Mouse (Mus musculus) embryonic facial prominence, embryonic 11.5 days (tissue): Measurements from ENCODE around the gene Lamp1. TPM values are rescaled to one million over a fixed set of nuclear protein-coding genes. Genes with fewer than 3 reads are reported as not detected.

Experiments
- ATAC-seq: fragments of 200-750 bp; cut with Nextera tagmentation; replicated peaks from 2 replicates; pipeline ENCODE4 v1.8.0; 2017; ENCODE audit warnings: low read depth; ENCODE audit not compliant: insufficient number of reproducible peaks, low FRiP score, low TSS enrichment
- DNase-seq: peaks from one replicate; pipeline ENCODE4 v3.0.0-alpha.2; 2015; ENCODE audit warnings: low spot score
- H3K27ac ChIP-seq: fragments of 300-500 bp; sonication (generic); replicated peaks from 2 replicates; pipeline ENCODE4 v1.5.1; 2014; ENCODE audit warnings: mild to moderate bottlenecking, low read depth, low read length, control low read depth
- H3K27me3 ChIP-seq: fragments of 300-500 bp; sonication (generic); 2 replicates; pipeline ENCODE4 v1.6.1; 2014; ENCODE audit warnings: mild to moderate bottlenecking, low read length, moderate library complexity, mixed read lengths; ENCODE audit not compliant: control insufficient read depth, insufficient read depth
- H3K36me3 ChIP-seq: fragments of 300-500 bp; sonication (generic); replicated peaks from 2 replicates; pipeline ENCODE4 v1.6.1; 2014; ENCODE audit warnings: low read depth, mild to moderate bottlenecking, low read length, moderate library complexity, mixed read lengths; ENCODE audit not compliant: control insufficient read depth, insufficient read depth
- H3K4me1 ChIP-seq: fragments of 300-500 bp; sonication (generic); 2 replicates; pipeline ENCODE4 v1.6.1; 2014; ENCODE audit warnings: low read length, mixed read lengths; ENCODE audit not compliant: control insufficient read depth, insufficient read depth
- H3K4me2 ChIP-seq: fragments of 300-500 bp; sonication (generic); 2 replicates; pipeline ENCODE4 v1.6.1; 2014; ENCODE audit warnings: low read depth, mild to moderate bottlenecking, control low read depth, low read length, moderate library complexity
- H3K4me3 ChIP-seq: fragments of 300-500 bp; sonication (generic); 2 replicates; pipeline ENCODE4 v1.5.1; 2014; ENCODE audit warnings: low read depth, low read length, control low read depth
- H3K9ac ChIP-seq: fragments of 300-500 bp; sonication (generic); replicated peaks from 2 replicates; pipeline ENCODE4 v1.6.1; 2014; ENCODE audit warnings: mild to moderate bottlenecking, control low read depth, low read length
- H3K9me3 ChIP-seq: fragments of 300-500 bp; sonication (generic); replicated peaks from 2 replicates; pipeline ENCODE4 v1.6.1; 2016; ENCODE audit warnings: mild to moderate bottlenecking, low read length, inconsistent platforms, mixed read lengths; ENCODE audit not compliant: control insufficient read depth
- WGBS: fragments of 180-500 bp; shearing (Covaris S2); extraction: QIAGEN DNeasy Blood & Tissue Kit; methylation state at CpG from one replicate; pipeline ENCODE4 v1.1.7; 2014; 5-methylcytosine and 5-hydroxymethylcytosine counted together
- polyA plus RNA-seq: library from polyadenylated mRNA; unstranded; fragments of >200 nt; fragmentation: Nextera tagmentation; extraction: Ambion mirVana; gene quantifications from 2 replicates; pipeline ENCODE4 v1.2.1, GENCODE M21; 2014

Gene Lamp1
- polyA plus RNA-seq, 1 experiment from 2014 or later: 264 TPM

- DNase-seq: no peak
- Histone ChIP-seq H3K9me3 (no peaks in the 10 kb centered on the region), H3K27me3 (no peaks in the 10 kb centered on the region), H3K4me2 (no peak overlapping the region), H3K9ac (no peak overlapping the region), H3K27ac (no peak overlapping the region), H3K4me1 (no peaks in the 10 kb centered on the region), H3K4me3 (no peak overlapping the region), H3K36me3 (no peaks in the 10 kb centered on the region; the same call in 1 of the 2 replicates)
- WGBS: 94% methylated on average over 1 of the region's 1 CpGs
- no peak for ATAC-seq
These were observed 29.9 kb downstream of the Lamp1 start for GRCm38 (mm10) chr8:13188857-13189256.

GRCm38 (mm10) chr8:13190235-13190634 lies 31.3 kb downstream of the Lamp1 start:
- Histone ChIP-seq H3K9me3 (no peaks in the 10 kb centered on the region), H3K4me1 (no peaks in the 10 kb centered on the region; the same call in 1 of the 2 replicates), H3K9ac (no peak overlapping the region), H3K27me3 (no peaks in the 10 kb centered on the region), H3K4me2 (no peak overlapping the region), H3K27ac (no peak overlapping the region), H3K4me3 (no peak overlapping the region), H3K36me3 (no peaks in the 10 kb centered on the region; the same call in 1 of the 2 replicates)
- ATAC-seq (no peak), DNase-seq (no peak)
- WGBS: 88% methylated on average over 8 of the region's 8 CpGs

- no peak overlapping the region for H3K4me2 ChIP-seq
- H3K4me1 ChIP-seq: no peaks in the 10 kb centered on the region; the same call in 1 of the 2 replicates
- ATAC-seq (no peak), DNase-seq (peak; percentile 6)
- H3K27ac ChIP-seq: no peak overlapping the region
- H3K9ac ChIP-seq: peak overlapping the region; percentile 13; the same call in 1 of the 2 replicates
- no peak overlapping the region for H3K4me3 ChIP-seq
- 40% methylated on average over 10 of the region's 10 CpGs for WGBS
- H3K9me3 ChIP-seq: no peaks in the 10 kb centered on the region
- H3K27me3 ChIP-seq: peaks cover 6% of the 10 kb centered on the region
- H3K36me3 ChIP-seq: no peaks in the 10 kb centered on the region
These were observed 35.9 kb downstream of the Lamp1 start for GRCm38 (mm10) chr8:13194818-13195217.

- Histone ChIP-seq H3K9ac (no peak overlapping the region), H3K27ac (no peak overlapping the region), H3K27me3 (peaks cover 23% of the 10 kb centered on the region), H3K36me3 (no peaks in the 10 kb centered on the region), H3K4me2 (no peak overlapping the region), H3K9me3 (no peaks in the 10 kb centered on the region), H3K4me3 (no peak overlapping the region), H3K4me1 (no peaks in the 10 kb centered on the region; the same call in 1 of the 2 replicates)
- ATAC-seq: no peak
- WGBS: 79% methylated on average over 5 of the region's 5 CpGs
- DNase-seq: no peak
These were observed 38.5 kb downstream of the Lamp1 start for GRCm38 (mm10) chr8:13197493-13197892.

GRCm38 (mm10) chr8:13199385-13200061 lies 40.6 kb downstream of the Lamp1 start:
- H3K9ac ChIP-seq: no peak overlapping the region; the same call in 1 of the 2 replicates
- H3K27me3 ChIP-seq: peaks cover 27% of the 10 kb centered on the region
- no peaks in the 10 kb centered on the region; the same call in 1 of the 2 replicates for H3K4me1 ChIP-seq
- H3K4me3 ChIP-seq: peak overlapping the region; percentile 81
- DNase-seq: no peak
- no peaks in the 10 kb centered on the region for H3K9me3 ChIP-seq
- WGBS: 23% methylated on average over 14 of the region's 14 CpGs
- no peak overlapping the region for H3K27ac ChIP-seq
- 0 out of 2 replicates have a peak, but pooled peaks have one; percentile 40 for ATAC-seq
- peak overlapping the region; percentile 89 for H3K4me2 ChIP-seq
- no peaks in the 10 kb centered on the region for H3K36me3 ChIP-seq

- WGBS: under 1% methylated on average over 55 of the region's 58 CpGs
- peaks cover 27% of the 10 kb centered on the region for H3K27me3 ChIP-seq
These were observed 41.5 kb downstream of the Lamp1 start, which contains the start of gene Grtp1 for GRCm38 (mm10) chr8:13200301-13201012. Gene Grtp1, minus strand, starts transcription at chr8:13200620.

GRCm38 (mm10) chr8:13201013-13201334 lies 42.0 kb downstream of the Lamp1 start:
- Histone ChIP-seq H3K4me1 (no peaks in the 10 kb centered on the region), H3K9ac (no peak overlapping the region), H3K4me2 (peak overlapping the region; percentile 89), H3K36me3 (no peaks in the 10 kb centered on the region), H3K4me3 (peak overlapping the region; percentile 81), H3K27ac (no peak overlapping the region), H3K27me3 (peaks cover 27% of the 10 kb centered on the region), H3K9me3 (no peaks in the 10 kb centered on the region)
- WGBS: 1% methylated on average over 18 of the region's 18 CpGs
- DNase-seq (no peak), ATAC-seq (no peak)

More at GRCm38 (mm10) chr8:13200301-13201012, 41.5 kb downstream of the Lamp1 start, which contains the start of gene Grtp1:
- DNase-seq (peak; percentile 64), ATAC-seq (peak; percentile 58)
- no peak within 1 kb of the TSS for H3K27ac ChIP-seq
- peak within 1 kb of the TSS; percentile 65 for H3K9ac ChIP-seq
- no peaks in the 10 kb centered on the region for H3K36me3 ChIP-seq
- H3K4me1 ChIP-seq: no peaks in the 10 kb centered on the region
- peak within 1 kb of the TSS; percentile 89 for H3K4me2 ChIP-seq
- H3K9me3 ChIP-seq: no peaks in the 10 kb centered on the region
- peak within 1 kb of the TSS; percentile 81 for H3K4me3 ChIP-seq

GRCm38 (mm10) chr8:13202041-13202440 lies 43.1 kb downstream of the Lamp1 start:
- DNase-seq: no peak
- no peak for ATAC-seq
- Histone ChIP-seq H3K9ac (no peak overlapping the region), H3K27me3 (peaks cover 27% of the 10 kb centered on the region), H3K27ac (no peak overlapping the region), H3K4me1 (no peaks in the 10 kb centered on the region), H3K36me3 (no peaks in the 10 kb centered on the region), H3K4me3 (no peak overlapping the region), H3K4me2 (no peak overlapping the region), H3K9me3 (no peaks in the 10 kb centered on the region)
- WGBS: 51% methylated on average over 3 of the region's 3 CpGs
